Mouse (Mus musculus) MEL-GATA-1-ER (cell line): ENCODE data around the gene Sh2b1.

ENCODE experiments used
- DNase-seq: peaks from one replicate; pipeline ENCODE4 v3.0.0-alpha.2; 2012; ENCODE audit warnings: low read depth; ENCODE audit errors: extremely low read depth

Sh2b1 gene

GRCm38 (mm10) chr7:126456382-126457266 is 18.6 kb downstream of the Sh2b1 start:
- DNase-seq: peak; percentile 78

GRCm38 (mm10) chr7:126455242-126455641 is 20.0 kb downstream of the Sh2b1 start:
- DNase-seq: no peak

GRCm38 (mm10) chr7:126453861-126454260 is 21.4 kb downstream of the Sh2b1 start:
- DNase-seq: no peak

- no peak for DNase-seq
Measured at GRCm38 (mm10) chr7:126452244-126452643, 23.0 kb downstream of the Sh2b1 start.

- DNase-seq: no peak
Measured at GRCm38 (mm10) chr7:126450641-126451040, 24.6 kb downstream of the Sh2b1 start.

GRCm38 (mm10) chr7:126449991-126450390 is 25.2 kb downstream of the Sh2b1 start:
- DNase-seq: no peak

- DNase-seq: no peak
Measured at GRCm38 (mm10) chr7:126448481-126448880, 26.7 kb downstream of the Sh2b1 start.

GRCm38 (mm10) chr7:126446217-126446616 is 29.0 kb downstream of the Sh2b1 start:
- no peak for DNase-seq

- DNase-seq: no peak
Measured at GRCm38 (mm10) chr7:126445104-126445815, 30.0 kb downstream of the Sh2b1 start.

- no peak for DNase-seq
Measured at GRCm38 (mm10) chr7:126444536-126444935, 30.7 kb downstream of the Sh2b1 start.

- DNase-seq: no peak
Measured at GRCm38 (mm10) chr7:126443997-126444396, 31.2 kb downstream of the Sh2b1 start.

GRCm38 (mm10) chr7:126440134-126440533 is 35.1 kb downstream of the Sh2b1 start:
- DNase-seq: no peak

- no peak for DNase-seq
Measured at GRCm38 (mm10) chr7:126436851-126437250, 38.4 kb downstream of the Sh2b1 start.

GRCm38 (mm10) chr7:126435801-126436200 is 39.4 kb downstream of the Sh2b1 start:
- DNase-seq: no peak

- no peak for DNase-seq
Measured at GRCm38 (mm10) chr7:126434726-126435125, 40.5 kb downstream of the Sh2b1 start.

GRCm38 (mm10) chr7:126430167-126430566 is 45.1 kb downstream of the Sh2b1 start:
- DNase-seq: no peak

GRCm38 (mm10) chr7:126429503-126429898 is 45.7 kb downstream of the Sh2b1 start:
- DNase-seq: no peak

- peak; percentile 43 for DNase-seq
Measured at GRCm38 (mm10) chr7:126428631-126429502, 46.4 kb downstream of the Sh2b1 start, which contains the start of gene Rabep2. Gene Rabep2 (plus strand): TSS chr7:126428759.

GRCm38 (mm10) chr7:126428154-126428553 is 47.1 kb downstream of the Sh2b1 start:
- DNase-seq: peak; percentile 68

GRCm38 (mm10) chr7:126427323-126427860 is 47.8 kb downstream of the Sh2b1 start:
- no peak for DNase-seq

GRCm38 (mm10) chr7:126424161-126424560 is 51.1 kb downstream of the Sh2b1 start:
- no peak for DNase-seq
